Mouse (Mus musculus) lung, adult 2 months (tissue): Measurements from ENCODE around the gene Grap2.

Source experiments
- CTCF ChIP-seq: fragments of 200-500 bp; IDR thresholded peaks from 2 replicates; pipeline ENCODE4 v1.5.1; 2011; ENCODE audit warnings: mild to moderate bottlenecking, low read length, control low read depth; ENCODE audit not compliant: insufficient read depth
- POLR2A ChIP-seq: fragments of 200-500 bp; IDR thresholded peaks from 2 replicates; pipeline ENCODE4 v1.6.1; 2011; ENCODE audit warnings: low read depth, mild to moderate bottlenecking, control low read depth, low read length, borderline replicate concordance; ENCODE audit errors: extremely low read depth

DNA sequence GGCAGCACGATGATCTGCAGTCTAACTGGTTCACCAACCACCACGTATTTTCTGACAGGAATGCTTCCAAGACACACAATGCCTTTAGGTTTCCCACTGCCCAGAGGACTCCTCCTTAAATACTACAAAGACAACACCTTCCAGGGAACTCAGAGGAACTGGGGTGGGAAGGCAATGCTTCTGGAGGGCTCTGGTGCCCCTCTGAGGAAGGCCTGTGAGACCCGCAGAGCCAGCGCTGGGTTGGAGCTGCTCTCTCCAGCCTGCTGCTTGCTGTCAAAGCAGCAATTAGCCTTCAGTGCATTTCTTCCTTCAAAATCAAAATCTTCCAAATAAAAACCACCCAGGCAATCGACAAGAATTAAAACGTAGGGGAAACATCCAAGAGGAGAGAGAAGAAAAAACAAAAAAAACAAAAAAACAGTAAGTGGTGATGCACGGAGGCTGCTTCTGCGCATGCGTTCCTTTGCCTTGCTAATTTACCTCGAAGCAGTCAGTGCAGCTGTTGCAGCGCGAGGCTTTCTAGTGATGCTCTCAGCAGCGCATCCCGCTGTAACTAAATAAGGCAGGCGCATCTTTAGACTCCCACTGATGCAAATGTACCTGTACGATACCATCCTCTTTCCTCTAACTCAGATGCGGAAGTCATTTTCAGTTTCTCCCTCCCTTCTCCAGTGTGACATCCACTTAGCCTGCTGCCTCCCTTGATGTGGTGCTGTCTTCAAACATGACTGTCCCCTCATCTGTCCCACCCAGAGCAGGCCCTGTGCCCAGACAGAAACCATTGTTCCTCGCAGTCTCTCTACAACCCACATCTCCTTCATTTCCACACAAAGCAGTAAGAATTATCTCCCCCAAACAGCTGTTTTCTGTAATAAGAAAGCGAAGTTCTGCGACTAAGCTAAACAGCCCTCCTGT, 42.2 kb upstream of the Grap2 start:
- TF ChIP-seq POLR2A (no peak), CTCF (no peak)
